Mouse (Mus musculus) embryonic facial prominence, embryonic 12.5 days (tissue): Measurements from ENCODE around the gene Ndufs1. TPM values are rescaled to one million over a fixed set of nuclear protein-coding genes. Genes with fewer than 3 reads are reported as not detected.

Experiments used
- ATAC-seq: fragments of 200-750 bp; cut with Nextera tagmentation; 2 replicates; pipeline ENCODE4 v1.8.0; 2017; ENCODE audit not compliant: insufficient number of reproducible peaks, insufficient read depth, low FRiP score, low TSS enrichment
- H3K27ac ChIP-seq: fragments of 300-500 bp; sonication (generic); 2 replicates; pipeline ENCODE4 v1.5.1; 2016; ENCODE audit warnings: mild to moderate bottlenecking
- H3K27me3 ChIP-seq: fragments of 300-500 bp; sonication (generic); 2 replicates; pipeline ENCODE4 v1.6.1; 2016; ENCODE audit warnings: mild to moderate bottlenecking, moderate library complexity
- H3K36me3 ChIP-seq: fragments of 300-500 bp; sonication (generic); 2 replicates; pipeline ENCODE4 v1.6.1; 2016; ENCODE audit warnings: mild to moderate bottlenecking
- H3K4me1 ChIP-seq: fragments of 300-500 bp; sonication (generic); 2 replicates; pipeline ENCODE4 v1.6.1; 2016
- H3K4me2 ChIP-seq: fragments of 300-500 bp; sonication (generic); replicated peaks from 2 replicates; pipeline ENCODE4 v1.6.1; 2016; ENCODE audit warnings: mild to moderate bottlenecking, moderate library complexity
- H3K4me3 ChIP-seq: fragments of 300-500 bp; sonication (generic); 2 replicates; pipeline ENCODE4 v1.5.1; 2016; ENCODE audit warnings: mild to moderate bottlenecking
- H3K9ac ChIP-seq: fragments of 300-500 bp; sonication (generic); 2 replicates; pipeline ENCODE4 v1.6.1; 2016; ENCODE audit warnings: mild to moderate bottlenecking, moderate library complexity
- H3K9me3 ChIP-seq: fragments of 300-500 bp; sonication (generic); 2 replicates; pipeline ENCODE4 v1.6.1; 2016; ENCODE audit warnings: mild to moderate bottlenecking, moderate library complexity
- WGBS: fragments of 180-500 bp; shearing (Covaris S2); methylation state at CpG from one replicate; pipeline ENCODE4 v1.1.7; 2016; 5-methylcytosine and 5-hydroxymethylcytosine counted together
- polyA plus RNA-seq: library from polyadenylated mRNA; unstranded; fragments of >200 nt; fragmentation: Nextera tagmentation; extraction: Ambion mirVana; gene quantifications from 2 replicates; pipeline ENCODE4 v1.2.1, GENCODE M21; 2016

The Ndufs1 gene
- polyA plus RNA-seq = 134 and 136 TPM in 2 replicates

- peak within 1 kb of the TSS; percentile 62 for H3K4me2 ChIP-seq
- WGBS = under 1% methylated on average over 72 of the region's 72 CpGs
- no peaks in the 10 kb centered on the region for H3K27me3 ChIP-seq
- peaks cover 25% of the 10 kb centered on the region for H3K36me3 ChIP-seq
- no peaks in the 10 kb centered on the region for H3K9me3 ChIP-seq
- H3K4me1 ChIP-seq = peaks cover 15% of the 10 kb centered on the region
- H3K9ac ChIP-seq = peak within 1 kb of the TSS; percentile 85
- peak within 1 kb of the TSS; percentile 96 for H3K4me3 ChIP-seq
- H3K27ac ChIP-seq = peak within 1 kb of the TSS; percentile 88
- ATAC-seq = peak; percentile 66
Observed at GRCm38 (mm10) chr1:63176604-63177421, at the start of gene Ndufs1, which contains the start of gene Eef1b2. TSS of gene Ndufs1 (minus strand) at chr1:63176833. TSS of gene Eef1b2 (plus strand) at chr1:63176825.

- H3K27ac ChIP-seq = no peak overlapping the region
- H3K9me3 ChIP-seq = no peaks in the 10 kb centered on the region
- ATAC-seq = peak; percentile 47; the same call in 1 of the 2 replicates
- no peaks in the 10 kb centered on the region for H3K27me3 ChIP-seq
- peaks cover 3% of the 10 kb centered on the region; the same call in 1 of the 2 replicates for H3K4me1 ChIP-seq
- no peak overlapping the region for H3K9ac ChIP-seq
- H3K36me3 ChIP-seq = no peaks in the 10 kb centered on the region
- no peak overlapping the region for H3K4me2 ChIP-seq
- H3K4me3 ChIP-seq = no peak overlapping the region
- WGBS = 1% methylated on average over 7 of the region's 7 CpGs
Observed at GRCm38 (mm10) chr1:63225890-63226289, 49.3 kb upstream of the Ndufs1 start.

- no peak for ATAC-seq
- H3K36me3 ChIP-seq = no peaks in the 10 kb centered on the region
- no peak overlapping the region for H3K4me2 ChIP-seq
- 88% methylated on average over 4 of the region's 4 CpGs for WGBS
- no peak overlapping the region for H3K27ac ChIP-seq
- H3K27me3 ChIP-seq = no peaks in the 10 kb centered on the region
- no peak overlapping the region for H3K4me3 ChIP-seq
- H3K9me3 ChIP-seq = no peaks in the 10 kb centered on the region
- no peak overlapping the region for H3K9ac ChIP-seq
- peaks cover 3% of the 10 kb centered on the region; the same call in 1 of the 2 replicates for H3K4me1 ChIP-seq
Observed at GRCm38 (mm10) chr1:63225009-63225408, 48.4 kb upstream of the Ndufs1 start.

- Histone ChIP-seq H3K4me1 (peaks cover 6% of the 10 kb centered on the region; the same call in 1 of the 2 replicates), H3K4me2 (no peak overlapping the region), H3K9me3 (no peaks in the 10 kb centered on the region), H3K36me3 (no peaks in the 10 kb centered on the region), H3K27ac (no peak overlapping the region), H3K9ac (no peak overlapping the region), H3K4me3 (no peak overlapping the region), H3K27me3 (0 out of 2 replicates have a peak, but pooled peaks cover 6% of the 10 kb centered on the region)
- WGBS = 92% methylated on average over 4 of the region's 4 CpGs
- ATAC-seq = no peak
Observed at GRCm38 (mm10) chr1:63219277-63219676, 42.6 kb upstream of the Ndufs1 start.

GRCm38 (mm10) chr1:63214631-63215030 lies 38.0 kb upstream of the Ndufs1 start:
- Histone ChIP-seq H3K9ac (no peak overlapping the region), H3K36me3 (no peaks in the 10 kb centered on the region), H3K27me3 (0 out of 2 replicates have a peak, but pooled peaks cover 7% of the 10 kb centered on the region), H3K4me2 (no peak overlapping the region), H3K4me1 (peaks cover 15% of the 10 kb centered on the region), H3K4me3 (no peak overlapping the region), H3K27ac (no peak overlapping the region), H3K9me3 (no peaks in the 10 kb centered on the region)
- WGBS = 17% methylated on average over 7 of the region's 7 CpGs
- ATAC-seq = no peak

- Histone ChIP-seq H3K27me3 (0 out of 2 replicates have a peak, but pooled peaks cover 7% of the 10 kb centered on the region), H3K4me1 (peaks cover 15% of the 10 kb centered on the region), H3K36me3 (no peaks in the 10 kb centered on the region), H3K27ac (no peak within 1 kb of the TSS), H3K4me3 (0 out of 2 replicates have a peak within 1 kb of the TSS, but pooled peaks have one; percentile 3), H3K4me2 (peak within 1 kb of the TSS; percentile 34), H3K9me3 (no peaks in the 10 kb centered on the region), H3K9ac (no peak within 1 kb of the TSS)
- no peak for ATAC-seq
- 20% methylated on average over 3 of the region's 3 CpGs for WGBS
Observed at GRCm38 (mm10) chr1:63214271-63214558, 37.6 kb upstream of the Ndufs1 start, which contains the start of gene Gpr1. TSS of gene Gpr1 (minus strand) at chr1:63214543.

- no peak overlapping the region for H3K9ac ChIP-seq
- WGBS = 14% methylated on average over 22 of the region's 22 CpGs
Observed at GRCm38 (mm10) chr1:63213478-63214270, 37.0 kb upstream of the Ndufs1 start.

GRCm38 (mm10) chr1:63209861-63210529 lies 33.4 kb upstream of the Ndufs1 start:
- no peak overlapping the region for H3K4me2 ChIP-seq
- no peak overlapping the region for H3K4me3 ChIP-seq
- 30% methylated on average over 6 of the region's 6 CpGs for WGBS
- no peak overlapping the region for H3K27ac ChIP-seq
- peaks cover 15% of the 10 kb centered on the region for H3K4me1 ChIP-seq
- ATAC-seq = no peak
- H3K36me3 ChIP-seq = no peaks in the 10 kb centered on the region
- H3K9ac ChIP-seq = no peak overlapping the region
- H3K9me3 ChIP-seq = no peaks in the 10 kb centered on the region
- H3K27me3 ChIP-seq = 0 out of 2 replicates have a peak, but pooled peaks cover 7% of the 10 kb centered on the region

More at GRCm38 (mm10) chr1:63213478-63214270, 37.0 kb upstream of the Ndufs1 start:
- Histone ChIP-seq H3K27me3 (0 out of 2 replicates have a peak, but pooled peaks cover 7% of the 10 kb centered on the region), H3K4me1 (peaks cover 15% of the 10 kb centered on the region), H3K4me2 (peak overlapping the region; percentile 34), H3K36me3 (no peaks in the 10 kb centered on the region), H3K27ac (no peak overlapping the region), H3K9me3 (no peaks in the 10 kb centered on the region), H3K4me3 (0 out of 2 replicates have a peak overlapping the region, but pooled peaks have one; percentile 3)
- ATAC-seq = no peak

GRCm38 (mm10) chr1:63207607-63208006 lies 31.0 kb upstream of the Ndufs1 start:
- 80% methylated on average over 3 of the region's 3 CpGs for WGBS
- no peak overlapping the region for H3K9ac ChIP-seq

GRCm38 (mm10) chr1:63204660-63205394 lies 28.2 kb upstream of the Ndufs1 start:
- H3K4me3 ChIP-seq = no peak overlapping the region
- H3K9ac ChIP-seq = no peak overlapping the region
- peaks cover 7% of the 10 kb centered on the region; the same call in 1 of the 2 replicates for H3K9me3 ChIP-seq
- 25% methylated on average over 7 of the region's 7 CpGs for WGBS
- peaks cover 8% of the 10 kb centered on the region for H3K4me1 ChIP-seq
- H3K27ac ChIP-seq = no peak overlapping the region; the same call in 1 of the 2 replicates
- no peaks in the 10 kb centered on the region for H3K36me3 ChIP-seq
- no peaks in the 10 kb centered on the region for H3K27me3 ChIP-seq
- no peak overlapping the region for H3K4me2 ChIP-seq
- no peak for ATAC-seq

More at GRCm38 (mm10) chr1:63207607-63208006, 31.0 kb upstream of the Ndufs1 start:
- ATAC-seq = no peak
- Histone ChIP-seq H3K4me1 (peaks cover 8% of the 10 kb centered on the region), H3K36me3 (no peaks in the 10 kb centered on the region), H3K27ac (no peak overlapping the region), H3K27me3 (no peaks in the 10 kb centered on the region), H3K4me3 (no peak overlapping the region), H3K9me3 (no peaks in the 10 kb centered on the region), H3K4me2 (no peak overlapping the region)
